9 mouse cellular contexts compared by ENCODE assay signal in the genomic region with DNA sequence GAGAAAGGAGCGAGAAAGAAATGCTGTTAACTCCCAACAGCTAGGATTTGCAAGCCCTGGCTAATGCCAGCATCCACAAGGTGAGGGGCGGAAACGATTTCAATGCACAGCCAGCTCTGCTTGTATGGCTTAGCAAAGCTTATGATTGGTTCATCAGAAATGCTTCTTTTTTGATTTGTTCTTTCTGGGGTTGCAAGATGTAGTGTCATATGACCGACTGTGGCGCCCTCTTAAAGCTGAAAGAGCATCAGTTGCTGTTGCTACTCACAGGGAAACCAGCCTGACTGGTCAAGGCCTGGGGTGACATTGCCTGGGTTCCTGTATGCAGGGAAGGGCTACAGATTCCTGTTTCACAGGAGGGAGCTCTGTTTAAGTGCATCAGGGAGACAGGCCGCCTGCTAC. TPM values are rescaled to one million over a fixed set of nuclear protein-coding genes. Genes with fewer than 3 reads are reported as not detected.
DNase-seq lines count a peak whose midpoint lies in the region; ATAC-seq and TF ChIP-seq lines count a peak whose summit lies in the region.
"Had no signal": no experiment of that assay in that cellular context is flagged by ENCODE, and none has a peak within 500 bp of the region (broad histone marks: within the 10 kb centered on the region; RNA-seq: fewer than 3 reads in every experiment).

No protein-coding gene starts in this region.

- H3K9ac ChIP-seq in liver, postnatal 0 days (replicated peaks), result no peak overlapping the region
- no peak overlapping the region for H3K9ac ChIP-seq in liver, embryonic 11.5 days (ENCODE audit: low read depth, low read length)
- H3K9ac ChIP-seq in hindbrain, embryonic 16.5 days (ENCODE audit: low read depth, low read length), result 0 out of 2 replicates have a peak overlapping the region, but pooled peaks have one; percentile 35
- H3K9ac ChIP-seq in limb, embryonic 13.5 days, result no peak overlapping the region

- no peaks in the 10 kb centered on the region for H3K9me3 ChIP-seq in liver, postnatal 0 days (ENCODE audit: low read length)
- H3K9me3 ChIP-seq in liver, embryonic 11.5 days (ENCODE audit: control insufficient read depth, low read length), result no peaks in the 10 kb centered on the region
- no peaks in the 10 kb centered on the region for H3K9me3 ChIP-seq in hindbrain, embryonic 16.5 days (ENCODE audit: control insufficient read depth, low read length)
- no peaks in the 10 kb centered on the region for H3K9me3 ChIP-seq in limb, embryonic 13.5 days

- DNase-seq in liver, postnatal 0 days, result no peak
- no peak for DNase-seq in liver, embryonic 11.5 days (ENCODE audit: low spot score)
- peak; percentile 62 for DNase-seq in embryo, embryonic 10.5 days (ENCODE audit: low spot score)
- peak; percentile 5 for DNase-seq in right cerebral cortex, postnatal 14 days
- DNase-seq in yolk sac, embryonic 10.5 days (ENCODE audit: low spot score), result no peak

- no peak overlapping the region for H3K4me3 ChIP-seq in liver, postnatal 0 days (ENCODE audit: low read depth, low read length)
- no peak overlapping the region for H3K4me3 ChIP-seq in liver, embryonic 11.5 days (ENCODE audit: low read depth, low read length)
- H3K4me3 ChIP-seq in hindbrain, embryonic 16.5 days (ENCODE audit: low read length), result peak overlapping the region; percentile 42
- peak overlapping the region; percentile 33; the same call in 1 of the 2 replicates for H3K4me3 ChIP-seq in limb, embryonic 13.5 days

- no peaks in the 10 kb centered on the region for H3K36me3 ChIP-seq in liver, postnatal 0 days (replicated peaks; ENCODE audit: insufficient read depth, low read length)
- no peaks in the 10 kb centered on the region for H3K36me3 ChIP-seq in liver, embryonic 11.5 days (ENCODE audit: control insufficient read depth, insufficient read depth, low read length)
- H3K36me3 ChIP-seq in hindbrain, embryonic 16.5 days (ENCODE audit: control insufficient read depth, insufficient read depth, low read length), result no peaks in the 10 kb centered on the region
- H3K36me3 ChIP-seq in limb, embryonic 13.5 days, result no peaks in the 10 kb centered on the region

- no peak for TF ChIP-seq CTCF in liver, postnatal 0 days (IDR thresholded peaks at IDR 0.05; ENCODE audit: low read depth)

- WGBS in liver, postnatal 0 days (ENCODE audit: insufficient replicate concordance), result 18% methylated on average over 6 of the region's 6 CpGs
- WGBS in liver, embryonic 11.5 days, result 20% methylated on average over 6 of the region's 6 CpGs
- 6% methylated on average over 6 of the region's 6 CpGs for WGBS in hindbrain, embryonic 16.5 days
- 9% methylated on average over 6 of the region's 6 CpGs for WGBS in limb, embryonic 13.5 days

- 0 out of 2 replicates have a peak overlapping the region, but pooled peaks have one; percentile 9 for H3K4me2 ChIP-seq in liver, postnatal 0 days (ENCODE audit: low read depth, low read length)
- no peak overlapping the region for H3K4me2 ChIP-seq in liver, embryonic 11.5 days
- H3K4me2 ChIP-seq in hindbrain, embryonic 16.5 days (ENCODE audit: low read length), result peak overlapping the region; percentile 78
- H3K4me2 ChIP-seq in limb, embryonic 13.5 days (replicated peaks), result peak overlapping the region; percentile 67

- H3K27ac ChIP-seq in liver, postnatal 0 days (ENCODE audit: low read depth), result no peak overlapping the region
- H3K27ac ChIP-seq in liver, embryonic 11.5 days (ENCODE audit: low read depth, low read length), result no peak overlapping the region
- no peak overlapping the region for H3K27ac ChIP-seq in hindbrain, embryonic 16.5 days (ENCODE audit: low read depth, low read length)
- no peak overlapping the region for H3K27ac ChIP-seq in limb, embryonic 13.5 days
- H3K27ac ChIP-seq: macrophage had no signal

- H3K4me1 ChIP-seq in liver, postnatal 0 days (ENCODE audit: insufficient read depth), result no peaks in the 10 kb centered on the region; the same call in 1 of the 2 replicates
- no peaks in the 10 kb centered on the region for H3K4me1 ChIP-seq in liver, embryonic 11.5 days (replicated peaks; ENCODE audit: control insufficient read depth, insufficient read depth, low read length)
- H3K4me1 ChIP-seq in hindbrain, embryonic 16.5 days (ENCODE audit: control insufficient read depth, insufficient read depth, low read depth, low read length), result peaks cover 5% of the 10 kb centered on the region; the same call in 1 of the 2 replicates
- H3K4me1 ChIP-seq in limb, embryonic 13.5 days, result peaks cover 15% of the 10 kb centered on the region

- peaks cover 4% of the 10 kb centered on the region; the same call in 1 of the 2 replicates for H3K27me3 ChIP-seq in liver, postnatal 0 days (ENCODE audit: insufficient read depth, low read length)
- H3K27me3 ChIP-seq in liver, embryonic 11.5 days (replicated peaks; ENCODE audit: control insufficient read depth, insufficient read depth, low read length), result peaks cover 10% of the 10 kb centered on the region; the same call in 1 of the 2 replicates
- H3K27me3 ChIP-seq in hindbrain, embryonic 16.5 days (replicated peaks; ENCODE audit: control insufficient read depth, insufficient read depth, low read length), result no peaks in the 10 kb centered on the region
- 0 out of 2 replicates have a peak, but pooled peaks cover 3% of the 10 kb centered on the region for H3K27me3 ChIP-seq in limb, embryonic 13.5 days

- no peak for TF ChIP-seq EP300 in liver, postnatal 0 days (IDR thresholded peaks at IDR 0.05; ENCODE audit: low read depth)

- no peak for ATAC-seq in liver, postnatal 0 days
- ATAC-seq in liver, embryonic 11.5 days (replicated peaks; ENCODE audit: low FRiP score), result no peak
- peak; percentile 95 for ATAC-seq in hindbrain, embryonic 16.5 days
- 0 out of 2 replicates have a peak, but pooled peaks have one; percentile 28 for ATAC-seq in limb, embryonic 13.5 days (ENCODE audit: low FRiP score, low read depth)
- no peak for ATAC-seq in megakaryocyte progenitor cell, adult 5-6 weeks (replicated peaks; ENCODE audit: poor library complexity)

RNA-seq across cellular contexts. Expression of a gene that starts 0.9 kb away (rescaled TPM):
- polyA plus RNA-seq in liver, postnatal 0 days (2015; fragmentation: Nextera tagmentation; extraction: Ambion mirVana), result not detected in 2 replicates
- 0.06 TPM in 1 of 2 replicates, not detected in the other for polyA plus RNA-seq in liver, embryonic 11.5 days (2014; fragmentation: Nextera tagmentation; extraction: Ambion mirVana)
- 0.15 and 0.29 TPM in 2 replicates for polyA plus RNA-seq in hindbrain, embryonic 16.5 days (2015; fragmentation: Nextera tagmentation; extraction: Ambion mirVana)
- not detected in 2 replicates for polyA plus RNA-seq in limb, embryonic 13.5 days (2015; fragmentation: Nextera tagmentation; extraction: Ambion mirVana)
- total RNA-seq in megakaryocyte progenitor cell, adult 5-6 weeks (2015), result not detected in 2 replicates
- not detected in 2 replicates for total RNA-seq in megakaryocyte progenitor cell, adult 5-6 weeks (2017)
- polyA plus RNA-seq: macrophage had no signal

Comparison
In these comparisons a context has a peak if more than half of its experiments do, and no peak if none do; other contexts are left out.
1. ATAC-seq: peak in hindbrain, embryonic 16.5 days (single experiment) and limb, embryonic 13.5 days (single experiment); none in liver, postnatal 0 days (single experiment), liver, embryonic 11.5 days (single experiment) and megakaryocyte progenitor cell, adult 5-6 weeks (single experiment).
2. DNase-seq: peak in embryo, embryonic 10.5 days (single experiment) and right cerebral cortex, postnatal 14 days (single experiment); none in liver, postnatal 0 days (single experiment), liver, embryonic 11.5 days (single experiment) and yolk sac, embryonic 10.5 days (single experiment).
3. H3K4me3 ChIP-seq: peak in hindbrain, embryonic 16.5 days (single experiment) and limb, embryonic 13.5 days (single experiment); none in liver, postnatal 0 days (single experiment) and liver, embryonic 11.5 days (single experiment).